Mouse (Mus musculus): ENCODE results near the gene Kcnk4.
A peak's percentile ranks its signal among the peaks of the same experiment; 100 is the strongest.

Kcnk4 gene

DNA sequence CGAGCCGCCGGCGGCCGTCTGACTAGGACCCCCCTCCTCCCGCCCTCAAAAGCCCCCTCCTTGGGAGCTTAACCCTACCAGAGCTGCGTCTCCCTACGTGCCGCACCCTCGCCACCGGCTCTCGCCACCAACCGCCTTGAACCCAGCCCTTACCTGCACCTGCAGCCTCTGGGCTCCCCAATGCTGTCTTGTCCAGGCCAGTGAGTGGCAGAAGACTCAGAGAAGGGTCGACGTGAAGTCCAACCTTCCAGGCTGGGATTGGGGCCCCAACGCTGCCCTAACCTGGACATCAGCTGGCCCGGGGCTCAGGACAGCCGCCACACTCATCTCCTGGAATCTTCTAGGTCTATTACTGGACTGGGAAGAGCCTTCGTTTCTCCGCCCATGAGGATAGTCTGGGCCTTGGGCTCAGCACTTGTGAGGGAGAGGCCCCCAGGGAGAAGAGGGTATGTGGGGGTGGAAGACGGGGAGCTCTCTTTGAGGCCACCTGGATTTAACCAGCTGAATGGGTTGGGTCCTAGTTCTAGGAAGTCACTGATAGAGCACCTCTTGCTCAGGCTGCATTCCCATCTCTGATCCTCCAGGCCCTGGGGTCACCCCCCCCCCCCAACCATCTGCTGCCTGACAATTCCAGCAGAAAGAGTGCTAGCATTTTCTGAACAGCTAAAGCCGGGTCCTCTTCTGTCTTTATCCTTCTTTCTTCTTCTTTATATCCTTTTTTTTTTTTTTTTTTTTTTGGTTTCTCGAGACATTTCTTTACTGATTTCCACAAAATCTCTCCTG lies at the start of gene Kcnk4:
TSS of gene Kcnk4 (minus strand) at position 321 of the 783 bp plus-strand sequence.
- DNase-seq (ENCODE audit: low spot score): no peak

GRCm38 (mm10) chr19:6983621-6984020 lies 49.3 kb upstream of the Kcnk4 start:
- DNase-seq (ENCODE audit: low spot score): no peak

GRCm38 (mm10) chr19:6981465-6981864 lies 47.1 kb upstream of the Kcnk4 start:
- DNase-seq (ENCODE audit: low spot score): no peak

- DNase-seq (ENCODE audit: low spot score): peak; percentile 99
Observed at GRCm38 (mm10) chr19:6980381-6981093, 46.2 kb upstream of the Kcnk4 start, which contains the start of gene Fkbp2. TSS of gene Fkbp2 (minus strand) at chr19:6980501.

DNA sequence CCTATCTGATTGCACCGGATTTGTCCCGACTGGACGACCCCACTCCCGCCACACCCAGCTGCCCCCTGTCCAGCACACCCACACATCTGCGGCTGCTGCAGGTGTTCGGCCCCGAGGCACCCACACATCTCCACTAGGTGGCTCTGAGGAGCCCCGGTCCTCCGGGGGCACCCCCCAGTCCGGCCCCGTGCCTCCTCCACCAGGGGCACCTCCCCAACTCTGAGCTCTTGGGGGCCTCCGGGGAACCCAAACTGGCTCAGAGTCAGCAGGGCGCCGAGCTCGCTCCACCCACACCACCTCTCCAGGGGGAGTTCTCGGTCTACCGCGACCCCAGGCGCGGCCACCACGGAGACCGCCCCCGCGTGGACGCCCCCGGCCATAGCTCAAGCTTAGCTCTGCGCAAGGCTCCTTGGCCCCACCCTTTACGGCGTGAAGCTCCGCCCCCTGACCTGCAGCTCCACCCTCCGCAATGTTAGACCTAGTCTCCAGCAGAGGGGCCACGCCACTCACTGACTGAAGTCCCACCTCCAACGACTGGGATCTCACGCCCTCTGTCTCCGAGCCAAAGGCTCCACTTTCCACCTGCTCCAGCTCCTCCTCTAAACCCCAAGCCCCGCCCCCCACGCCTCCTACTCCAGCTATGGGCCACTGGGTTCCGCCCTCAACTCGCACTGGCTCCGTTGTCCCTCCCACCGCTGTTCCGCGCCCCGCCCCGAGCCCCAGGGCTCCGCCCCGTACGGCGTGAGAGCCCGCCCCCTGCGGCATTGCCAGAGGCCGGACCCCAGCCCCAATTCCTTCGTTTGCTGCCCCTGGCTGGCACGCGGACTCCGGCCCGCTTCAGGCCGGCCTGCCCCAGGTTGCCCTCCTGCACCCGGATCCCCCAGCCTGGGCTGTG lies 45.4 kb upstream of the Kcnk4 start:
- DNase-seq (ENCODE audit: low spot score): peak; percentile 99

DNA sequence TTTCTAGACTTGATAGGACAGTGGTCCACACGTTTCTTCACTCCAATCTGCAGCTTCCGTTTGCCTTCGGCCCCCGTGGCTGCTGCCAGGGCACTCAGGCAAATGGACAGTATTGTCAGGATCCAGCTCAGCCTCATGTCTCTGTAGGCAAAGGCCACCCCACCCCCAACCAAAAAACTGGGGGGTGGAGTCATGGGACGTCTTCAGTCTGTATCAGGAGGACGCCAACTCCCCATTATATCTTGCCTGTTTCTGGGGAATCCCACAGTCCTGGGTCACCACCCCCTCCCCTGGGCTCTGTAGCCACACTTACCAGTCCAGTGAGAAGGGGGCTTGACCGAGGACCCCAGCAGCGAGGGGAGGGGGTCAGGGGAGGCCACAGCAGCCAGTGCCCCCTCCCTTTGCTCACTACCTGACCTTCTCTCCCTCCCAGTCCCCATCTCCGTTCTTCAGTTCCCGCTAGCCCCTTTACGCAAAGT lies 44.7 kb upstream of the Kcnk4 start:
- DNase-seq (ENCODE audit: low spot score): peak; percentile 64

DNA sequence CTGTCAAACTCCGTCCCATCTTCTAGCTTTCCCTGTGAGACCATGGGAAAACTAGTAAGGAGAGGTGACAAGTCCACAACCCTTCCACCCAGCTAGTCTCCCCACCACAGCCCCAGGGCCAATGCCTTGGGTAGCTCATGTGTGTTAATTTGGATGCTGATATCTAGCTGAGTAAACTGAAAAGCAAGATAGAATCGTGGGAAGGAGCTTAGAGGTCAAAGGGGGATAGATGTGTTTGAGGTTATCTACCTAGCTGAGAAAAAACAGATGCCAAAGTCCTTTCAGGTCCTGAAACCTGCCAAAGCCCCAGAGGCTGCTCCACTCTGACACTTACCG lies 44.3 kb upstream of the Kcnk4 start:
- DNase-seq (ENCODE audit: low spot score): no peak

GRCm38 (mm10) chr19:6977759-6978638 lies 43.7 kb upstream of the Kcnk4 start:
- no peak for DNase-seq (ENCODE audit: low spot score)

DNA sequence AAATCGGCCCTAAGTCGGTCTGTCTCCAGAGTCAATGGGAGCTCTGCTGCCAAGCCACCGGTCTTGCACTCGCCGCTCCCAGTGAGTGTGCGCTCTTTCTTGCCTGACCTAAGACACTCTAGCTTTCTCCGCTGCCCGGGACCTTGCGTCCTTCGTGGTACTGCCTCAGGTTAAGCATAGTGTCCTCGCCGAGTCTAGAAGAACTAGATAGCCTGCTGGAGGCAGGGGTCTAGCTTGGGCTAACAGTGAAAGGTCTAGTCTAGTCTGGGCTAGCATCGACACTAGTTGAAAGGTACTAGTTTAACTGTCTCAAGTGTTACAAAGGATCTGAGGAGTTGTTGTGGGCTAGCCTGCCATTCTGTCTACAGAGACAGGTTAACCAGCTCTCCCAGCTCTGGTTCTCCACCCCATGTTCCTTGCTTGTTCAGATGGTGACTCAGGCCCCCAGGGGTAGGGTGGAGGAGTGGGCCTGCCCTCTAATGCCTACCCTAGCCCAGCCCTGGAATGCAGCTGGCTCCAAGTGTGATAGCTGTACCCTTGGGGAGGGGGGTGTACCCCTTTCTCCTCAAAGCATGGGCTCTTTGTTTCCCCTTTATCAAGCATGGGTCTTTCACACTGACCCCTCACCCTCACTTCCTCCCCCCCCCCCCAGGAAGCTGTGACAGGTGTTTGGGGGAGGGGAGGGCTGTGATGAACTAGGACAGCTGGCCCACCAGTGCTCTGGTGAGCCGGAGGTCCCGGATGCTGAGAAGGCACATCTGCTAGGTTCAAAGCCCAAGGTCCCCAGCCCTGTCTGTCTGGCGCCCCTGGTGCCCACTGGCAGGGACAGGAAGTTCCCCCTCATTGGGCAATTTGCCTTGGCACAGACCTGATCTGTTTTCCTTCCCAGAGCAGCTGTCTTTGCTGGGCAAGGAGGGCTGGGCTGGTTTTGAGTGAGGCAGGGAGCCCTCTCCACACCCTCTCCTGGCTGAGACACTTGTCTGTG lies 41.5 kb upstream of the Kcnk4 start, which contains the start of gene Plcb3:
TSS of gene Plcb3 (minus strand) at position 934 of the 985 bp plus-strand sequence.
- no peak for DNase-seq (ENCODE audit: low spot score)

DNA sequence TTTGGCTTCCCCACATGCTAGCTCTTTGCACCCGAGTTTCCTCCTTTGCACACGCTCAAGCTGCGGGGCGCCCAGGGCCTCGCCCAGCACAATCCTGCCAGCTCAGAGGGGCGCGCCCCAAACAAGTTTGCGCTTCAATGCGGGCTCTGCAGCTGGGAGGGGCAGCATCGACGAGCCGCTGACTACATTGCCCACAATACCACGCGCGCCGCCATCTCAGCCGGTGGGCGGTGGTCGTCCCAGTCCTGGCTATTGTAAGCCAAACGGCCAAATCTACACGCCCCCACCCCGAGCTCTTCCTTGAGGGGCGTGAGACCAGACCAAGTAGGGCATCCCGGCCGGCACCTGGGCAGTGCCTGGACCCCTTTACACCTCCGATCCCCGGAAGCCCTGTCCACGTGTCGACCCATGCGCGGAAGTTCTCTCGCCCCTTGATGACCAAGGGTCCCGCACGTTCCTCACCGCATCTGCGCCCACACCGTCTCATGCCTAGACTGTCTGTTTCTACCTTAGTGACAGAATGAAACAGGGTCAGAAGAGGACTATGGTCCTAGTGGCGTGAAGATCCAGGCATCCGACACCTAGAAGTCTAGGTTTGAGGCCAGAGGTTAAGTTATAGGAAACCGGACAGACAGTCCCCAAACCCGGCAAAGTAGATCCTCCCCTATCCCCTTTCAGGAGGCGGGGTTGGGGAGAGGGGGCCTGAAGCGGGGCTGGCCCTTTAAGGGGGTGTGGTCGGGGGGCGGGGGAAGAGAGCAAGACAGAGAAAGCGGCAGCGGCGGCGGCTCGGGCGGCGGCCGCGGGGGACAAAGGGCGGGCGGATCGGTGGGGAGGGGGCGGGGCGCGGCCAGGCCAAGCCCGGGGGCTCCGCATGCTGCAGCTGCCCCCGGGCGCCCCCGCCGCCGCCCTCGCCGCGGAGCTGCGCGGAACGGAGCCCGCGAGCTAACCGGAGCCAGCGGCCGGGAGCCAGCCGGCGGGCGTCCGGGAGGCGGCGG lies 40.2 kb upstream of the Kcnk4 start, which contains the start of gene Ppp1r14b:
TSS of gene Ppp1r14b (plus strand) at position 758 of the 995 bp plus-strand sequence.
- DNase-seq (ENCODE audit: low spot score): peak; percentile 82

- DNase-seq (ENCODE audit: low spot score): no peak
Observed at GRCm38 (mm10) chr19:6973581-6974190, 39.4 kb upstream of the Kcnk4 start.

- DNase-seq (ENCODE audit: low spot score): no peak
Observed at GRCm38 (mm10) chr19:6972247-6972917, 38.1 kb upstream of the Kcnk4 start.

DNA sequence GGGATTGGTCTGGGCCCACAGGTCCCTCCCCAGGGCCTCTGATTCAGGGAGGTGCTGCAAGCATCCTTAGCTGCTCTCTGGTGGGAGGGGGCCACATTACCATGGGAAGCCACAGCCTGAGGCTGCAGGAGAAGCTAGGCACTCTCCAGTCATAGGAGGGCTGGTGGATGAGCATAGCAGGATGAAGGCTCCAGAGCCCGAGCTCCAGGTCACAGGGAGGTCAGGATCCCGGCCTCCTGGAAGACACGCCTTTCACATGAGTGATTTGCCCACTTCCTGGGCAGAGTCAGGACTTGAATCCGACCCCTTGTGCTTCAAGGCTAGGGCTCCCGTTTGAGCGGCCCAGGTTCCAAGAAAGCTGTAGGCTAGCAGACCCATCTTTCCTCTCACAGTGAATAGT lies 37.3 kb upstream of the Kcnk4 start:
- no peak for DNase-seq (ENCODE audit: low spot score)

- DNase-seq (ENCODE audit: low spot score): no peak
Observed at GRCm38 (mm10) chr19:6970460-6971085, 36.3 kb upstream of the Kcnk4 start.

DNA sequence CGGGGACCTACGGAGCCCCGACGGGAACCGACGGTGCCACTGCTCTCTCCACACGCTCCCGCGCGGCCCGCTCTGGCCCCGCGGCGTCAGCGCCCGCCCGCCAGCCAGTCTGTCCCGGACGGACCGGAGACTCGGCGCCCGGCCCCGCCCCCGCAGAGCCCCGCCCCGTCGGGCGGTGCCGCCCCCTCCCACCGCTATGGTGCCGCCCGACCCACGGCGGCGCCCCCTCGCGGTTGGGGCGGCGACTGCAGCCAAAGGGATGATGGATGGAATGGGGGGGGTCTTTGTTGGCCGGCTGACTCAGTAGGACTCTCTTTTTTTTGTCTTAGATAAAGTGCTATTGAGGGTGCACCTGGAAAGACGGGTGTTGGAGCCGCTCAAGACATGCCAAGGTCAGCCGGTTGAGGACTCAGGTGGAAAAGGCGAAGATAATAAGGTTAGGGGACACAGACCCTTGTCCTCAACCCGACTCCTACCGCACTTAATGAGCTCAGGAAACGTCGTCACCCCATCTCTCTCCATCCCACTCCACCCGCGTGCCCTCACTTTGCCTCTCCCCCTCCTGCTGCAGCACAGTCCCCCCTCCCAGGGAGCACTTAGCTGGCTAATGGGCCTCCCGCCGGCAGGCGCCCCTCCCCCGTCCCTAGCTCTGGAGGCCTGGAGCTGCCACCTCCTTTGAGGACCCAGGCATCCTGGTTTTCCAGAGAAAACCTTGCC lies 35.5 kb upstream of the Kcnk4 start:
- DNase-seq (ENCODE audit: low spot score): no peak

GRCm38 (mm10) chr19:6969291-6969664 lies 35.0 kb upstream of the Kcnk4 start:
- DNase-seq (ENCODE audit: low spot score): no peak

All from c-Kit-positive CD71-positive TER-119-positive erythroid progenitor cells, embryonic 14.5 days (primary cell).